ENCODE assay signal across 26 mouse cellular contexts in genomic region chr17:32358943-32359340, GRCm38 (mm10). TPM values are rescaled to one million over a fixed set of nuclear protein-coding genes. Genes with fewer than 3 reads are reported as not detected.
DNase-seq lines count a peak whose midpoint lies in the region; TF ChIP-seq lines count a peak whose summit lies in the region.
"Had no signal": no experiment of that assay in that cellular context is flagged by ENCODE, and none has a peak within 500 bp of the region (broad histone marks: within the 10 kb centered on the region; RNA-seq: fewer than 3 reads in every experiment).

No protein-coding gene starts in this region.

- DNase-seq in heart, adult 11 months = peak; percentile 87
- DNase-seq in heart, adult 2 months = no peak
- DNase-seq in left cerebral cortex, adult 2 months (ENCODE audit: extremely low spot score in 1 of 2, low spot score in 2 of 2) = no peak
- DNase-seq in left cerebral cortex, postnatal 36 days (ENCODE audit: low spot score in 2 of 2) = no peak
- DNase-seq in adrenal gland, postnatal 10 days = no peak
- DNase-seq: adrenal gland, adult 2 months; adrenal gland, postnatal 25 days; cerebellum, adult 18-20 months; cerebellum, adult 9-10 months; embryo, embryonic 11 days; forebrain, postnatal 0 days; gastrocnemius, adult 2 months; gastrocnemius, postnatal 14 days; heart, adult 18-20 months; heart, postnatal 10 days; heart, postnatal 36 days had no signal

- no peak for TF ChIP-seq POLR2A in heart, adult 2 months (IDR thresholded peaks at IDR 0.05; ENCODE audit: insufficient read depth, low read depth, low read length)
- TF ChIP-seq POLR2A in cortical plate, adult 2 months (IDR thresholded peaks at IDR 0.05; ENCODE audit: extremely low read depth, insufficient read depth, low read length) = no peak

- no peak for TF ChIP-seq CTCF in heart, adult 2 months (IDR thresholded peaks at IDR 0.05)
- no peak for TF ChIP-seq CTCF in left cerebral cortex, adult 2 months (IDR thresholded peaks at IDR 0.05)
- no peak for TF ChIP-seq CTCF in cortical plate, adult 2 months (IDR thresholded peaks at IDR 0.05; ENCODE audit: extremely low read depth, insufficient read depth, low read length)

- intact Hi-C loops in heart, adult 2 months (cut with DNase I) = no loop called here
- intact Hi-C loops in left cerebral cortex, adult 2 months (cut with DNase I) = no loop called here
- intact Hi-C loops in left cerebral cortex, postnatal 36 days (cut with DNase I) = no loop called here

- H3K36me3 ChIP-seq in heart, adult 2 months (ENCODE audit: control insufficient read depth, insufficient read depth, low read length) = no peaks in the 10 kb centered on the region; the same call in none of the 2 replicates

- no peak overlapping the region for H3K27ac ChIP-seq in heart, adult 2 months
- H3K27ac ChIP-seq in left cerebral cortex, adult 2 months = peak overlapping the region; percentile 76
- H3K27ac ChIP-seq in cortical plate, adult 2 months (ENCODE audit: insufficient read depth, low read length) = peak overlapping the region; percentile 31; the same call in 1 of the 2 replicates
- H3K27ac ChIP-seq: embryonic facial prominence, embryonic 10.5 days; embryonic facial prominence, embryonic 13.5 days; gastrocnemius, adult 2 months; heart, embryonic 15.5 days; hindbrain, embryonic 10.5 days; hindbrain, embryonic 13.5 days; intestine, embryonic 15.5 days had no signal

- H3K4me1 ChIP-seq in heart, adult 2 months (ENCODE audit: control insufficient read depth, insufficient read depth, low read length) = peaks cover 6% of the 10 kb centered on the region; the same call in 1 of the 2 replicates
- peaks cover 2% of the 10 kb centered on the region for H3K4me1 ChIP-seq in cortical plate, adult 2 months (ENCODE audit: control insufficient read depth, insufficient read depth, low read length)

- H3K79me2 ChIP-seq in heart, adult 2 months (replicated peaks; ENCODE audit: control insufficient read depth, insufficient read depth, low read length) = peaks cover 4% of the 10 kb centered on the region; the same call in 1 of the 2 replicates

- no peak overlapping the region for H3K4me3 ChIP-seq in heart, adult 2 months
- H3K4me3 ChIP-seq in left cerebral cortex, adult 2 months = no peak overlapping the region
- no peak overlapping the region for H3K4me3 ChIP-seq in cortical plate, adult 2 months (ENCODE audit: insufficient read depth, low read length)
- H3K4me3 ChIP-seq: embryonic facial prominence, embryonic 10.5 days; embryonic facial prominence, embryonic 13.5 days; erythroblast, embryonic 14.5 days; gastrocnemius, adult 2 months; heart, embryonic 12.5 days; heart, embryonic 15.5 days; hindbrain, embryonic 10.5 days; hindbrain, embryonic 13.5 days; intestine, embryonic 15.5 days had no signal

- no peak overlapping the region for H3K9ac ChIP-seq in heart, adult 2 months (ENCODE audit: low read depth, low read length)
- H3K9ac ChIP-seq: embryonic facial prominence, embryonic 13.5 days; forebrain, postnatal 0 days; heart, embryonic 12.5 days; heart, embryonic 15.5 days; hindbrain, embryonic 13.5 days; intestine, embryonic 15.5 days had no signal

- 90% methylated on average over 6 of the region's 6 CpGs for WGBS in heart, adult 2 months

- no peak for TF ChIP-seq EP300 in heart, adult 2 months (IDR thresholded peaks at IDR 0.05; ENCODE audit: insufficient read depth, low read depth, low read length)

- no peaks in the 10 kb centered on the region for H3K27me3 ChIP-seq in heart, adult 2 months (ENCODE audit: control insufficient read depth, insufficient read depth, low read length)
- H3K27me3 ChIP-seq: embryonic facial prominence, embryonic 13.5 days; heart, embryonic 12.5 days; heart, embryonic 15.5 days; hindbrain, embryonic 13.5 days; intestine, embryonic 15.5 days had no signal

RNA-seq across cellular contexts. Expression of gene Akap8l, which starts 8.5 kb away (rescaled TPM):
- 10 to 100 TPM; 50.3 to 51.2 TPM for total RNA-seq in heart, adult 2 months (2021)
- polyA plus RNA-seq in heart, adult 2 months (2012; rRNA removed) = 55.1 and 67.3 TPM in 2 replicates
- total RNA-seq in left cerebral cortex, adult 2 months (2021) = 100 to 1,000 TPM; 230 to 236 TPM
- total RNA-seq in left cerebral cortex, postnatal 36 days (2021) = 100 to 1,000 TPM; 155 to 294 TPM
- polyA plus RNA-seq in cortical plate, adult 2 months (2012; rRNA removed) = 363 and 441 TPM in 2 replicates
- total RNA-seq in adrenal gland, postnatal 10 days (2021) = 100 to 1,000 TPM in 1 of 2 experiments, 10 to 100 TPM in 1; 61.0 to 112 TPM

RNA-seq across cellular contexts. Expression of gene Wiz, which starts 30.3 kb away (rescaled TPM):
- 10 to 100 TPM; 16.0 to 16.6 TPM for total RNA-seq in heart, adult 2 months (2021)
- polyA plus RNA-seq in heart, adult 2 months (2012; rRNA removed) = 17.2 and 17.4 TPM in 2 replicates
- total RNA-seq in left cerebral cortex, adult 2 months (2021) = 10 to 100 TPM; 45.9 to 48.4 TPM
- 10 to 100 TPM; 52.3 to 53.2 TPM for total RNA-seq in left cerebral cortex, postnatal 36 days (2021)
- 36.9 and 37.8 TPM in 2 replicates for polyA plus RNA-seq in cortical plate, adult 2 months (2012; rRNA removed)
- 10 to 100 TPM; 38.3 to 44.9 TPM for total RNA-seq in adrenal gland, postnatal 10 days (2021)

RNA-seq across cellular contexts. Expression of gene Akap8, which starts 37.9 kb away (rescaled TPM):
- total RNA-seq in heart, adult 2 months (2021) = 10 to 100 TPM; 38.9 to 40.7 TPM
- polyA plus RNA-seq in heart, adult 2 months (2012; rRNA removed) = 32.2 and 40.4 TPM in 2 replicates
- 100 to 1,000 TPM in 1 of 2 experiments, 10 to 100 TPM in 1; 99.6 to 110 TPM for total RNA-seq in left cerebral cortex, adult 2 months (2021)
- 100 to 1,000 TPM in 1 of 2 experiments, 10 to 100 TPM in 1; 64.3 to 120 TPM for total RNA-seq in left cerebral cortex, postnatal 36 days (2021)
- 87.3 and 95.9 TPM in 2 replicates for polyA plus RNA-seq in cortical plate, adult 2 months (2012; rRNA removed)
- total RNA-seq in adrenal gland, postnatal 10 days (2021) = 10 to 100 TPM; 70.8 to 94.5 TPM

RNA-seq across cellular contexts. Expression of gene Rasal3, which starts 44.4 kb away (rescaled TPM):
- total RNA-seq in heart, adult 2 months (2021) = under 1 TPM; 0.70 to 0.98 TPM
- 1.1 and 4.2 TPM in 2 replicates for polyA plus RNA-seq in heart, adult 2 months (2012; rRNA removed)
- 1 to 10 TPM; 3.8 to 5.2 TPM for total RNA-seq in left cerebral cortex, adult 2 months (2021)
- total RNA-seq in left cerebral cortex, postnatal 36 days (2021) = 1 to 10 TPM; 2.6 to 3.4 TPM
- polyA plus RNA-seq in cortical plate, adult 2 months (2012; rRNA removed) = 4.8 and 5.3 TPM in 2 replicates
- 1 to 10 TPM; 4.5 to 4.9 TPM for total RNA-seq in adrenal gland, postnatal 10 days (2021)
- polyA plus RNA-seq: C2C12 had no signal
